In genomic region chr14:27607419-27607818, GRCm38 (mm10) we compare ENCODE assay signal across 22 mouse cellular contexts. TPM values are rescaled to one million over a fixed set of nuclear protein-coding genes. Genes with fewer than 3 reads are reported as not detected.
"Had no signal": no experiment of that assay in that cellular context is flagged by ENCODE, and none has a peak within 500 bp of the region (broad histone marks: within the 10 kb centered on the region; RNA-seq: fewer than 3 reads in every experiment).

No protein-coding gene starts in this region.

- H3K4me3 ChIP-seq: left cerebral cortex, adult 2 months; liver, embryonic 13.5 days; neural tube, embryonic 12.5 days; neural tube, embryonic 15.5 days; stomach, embryonic 15.5 days had no signal

- H3K27me3 ChIP-seq: liver, embryonic 13.5 days; neural tube, embryonic 12.5 days; neural tube, embryonic 15.5 days; stomach, embryonic 15.5 days had no signal

- H3K4me1 ChIP-seq: liver, embryonic 13.5 days; neural tube, embryonic 12.5 days; stomach, embryonic 15.5 days had no signal

- H3K36me3 ChIP-seq: liver, embryonic 13.5 days; neural tube, embryonic 12.5 days; neural tube, embryonic 15.5 days; stomach, embryonic 15.5 days had no signal

- DNase-seq: kidney, adult 8-10 months; kidney, postnatal 10 days; kidney, postnatal 36 days; liver, embryonic 13.5 days; lung, adult 2 months; lung, postnatal 14 days; lung, postnatal 4 days; midbrain, embryonic 14.5 days; spleen, adult 18-20 months; thymus, adult 2 months; thymus, postnatal 14 days; thymus, postnatal 4 days had no signal

- H3K27ac ChIP-seq: hindbrain, postnatal 0 days; left cerebral cortex, adult 2 months; liver, embryonic 13.5 days; neural tube, embryonic 12.5 days; neural tube, embryonic 15.5 days; stomach, embryonic 15.5 days had no signal

- H3K9me3 ChIP-seq: liver, embryonic 13.5 days; neural tube, embryonic 12.5 days; neural tube, embryonic 15.5 days; stomach, embryonic 15.5 days had no signal

- ATAC-seq: hindbrain, postnatal 0 days; inflammation-experienced regulatory T-cells, adult 6 months; intestine, embryonic 16.5 days had no signal

- H3K9ac ChIP-seq: liver, embryonic 13.5 days; neural tube, embryonic 12.5 days; neural tube, embryonic 15.5 days; stomach, embryonic 15.5 days had no signal

- H3K4me2 ChIP-seq: liver, embryonic 13.5 days; midbrain, embryonic 11.5 days; neural tube, embryonic 12.5 days; neural tube, embryonic 15.5 days; stomach, embryonic 15.5 days had no signal

RNA-seq across cellular contexts. Expression of gene Erc2, which starts 14.8 kb away (rescaled TPM):
- total RNA-seq: megakaryocyte progenitor cell, adult 5-6 weeks; megakaryocyte-erythroid progenitor cell, adult 5-6 weeks had no signal
